Mouse (Mus musculus) neural tube, embryonic 14.5 days (tissue): ENCODE data around the gene Tubd1. TPM values are rescaled to one million over a fixed set of nuclear protein-coding genes. Genes with fewer than 3 reads are reported as not detected.
A peak's percentile ranks its signal among the peaks of the same experiment; 100 is the strongest.

Source experiments
- ATAC-seq: fragments of 200-750 bp; cut with Nextera tagmentation; 2 replicates; pipeline ENCODE4 v1.8.0; 2017; ENCODE audit warnings: low read depth, mild to moderate bottlenecking, moderate TSS enrichment, moderate library complexity
- H3K27ac ChIP-seq: fragments of 300-500 bp; sonication (generic); 2 replicates; pipeline ENCODE4 v1.5.1; 2014; ENCODE audit warnings: low read depth, mild to moderate bottlenecking, control low read depth, low read length, moderate library complexity, mixed read lengths
- H3K27me3 ChIP-seq: fragments of 300-500 bp; sonication (generic); 2 replicates; pipeline ENCODE4 v1.6.1; 2014; ENCODE audit warnings: low read length; ENCODE audit not compliant: control insufficient read depth, insufficient read depth
- H3K36me3 ChIP-seq: fragments of 300-500 bp; sonication (generic); 2 replicates; pipeline ENCODE4 v1.6.1; 2014; ENCODE audit warnings: low read length, mixed read lengths; ENCODE audit not compliant: control insufficient read depth, insufficient read depth
- H3K4me1 ChIP-seq: fragments of 300-500 bp; sonication (generic); 2 replicates; pipeline ENCODE4 v1.6.1; 2014; ENCODE audit warnings: low read length; ENCODE audit not compliant: control insufficient read depth, insufficient read depth
- H3K4me2 ChIP-seq: fragments of 300-500 bp; sonication (generic); 2 replicates; pipeline ENCODE4 v1.6.1; 2014; ENCODE audit warnings: mild to moderate bottlenecking, low read depth, low read length, control low read depth
- H3K4me3 ChIP-seq: fragments of 300-500 bp; sonication (generic); 2 replicates; pipeline ENCODE4 v1.5.1; 2014; ENCODE audit warnings: low read depth, low read length, control low read depth, mixed read lengths
- H3K9ac ChIP-seq: fragments of 300-500 bp; sonication (generic); replicated peaks from 2 replicates; pipeline ENCODE4 v1.6.1; 2014; ENCODE audit warnings: low read depth, mild to moderate bottlenecking, control low read depth, low read length, mixed read lengths
- H3K9me3 ChIP-seq: fragments of 300-500 bp; sonication (generic); 2 replicates; pipeline ENCODE4 v1.6.1; 2016; ENCODE audit warnings: low read length; ENCODE audit not compliant: control insufficient read depth
- WGBS: fragments of 180-500 bp; shearing (Covaris S2); extraction: QIAGEN DNeasy Blood & Tissue Kit; methylation state at CpG from one replicate; pipeline ENCODE4 v1.1.7; 2014; 5-methylcytosine and 5-hydroxymethylcytosine counted together
- polyA plus RNA-seq: library from polyadenylated mRNA; unstranded; fragments of >200 nt; fragmentation: Nextera tagmentation; extraction: Ambion mirVana; gene quantifications from 2 replicates; pipeline ENCODE4 v1.2.1, GENCODE M21; 2014

Gene Tubd1
- polyA plus RNA-seq, 1 experiment from 2014 or later, result 6.9 TPM

GRCm38 (mm10) chr11:86585598-86585984 is 40.8 kb downstream of the Tubd1 start:
- Histone ChIP-seq H3K27me3 (no peaks in the 10 kb centered on the region), H3K4me2 (no peak overlapping the region)
- 50% methylated on average over 3 of the region's 3 CpGs for WGBS

GRCm38 (mm10) chr11:86586177-86586867 is 41.5 kb downstream of the Tubd1 start:
- Histone ChIP-seq H3K27ac (no peak overlapping the region), H3K36me3 (0 out of 2 replicates have a peak, but pooled peaks cover 3% of the 10 kb centered on the region), H3K4me3 (no peak overlapping the region; the same call in 1 of the 2 replicates), H3K9me3 (no peaks in the 10 kb centered on the region), H3K4me1 (no peaks in the 10 kb centered on the region), H3K4me2 (peak overlapping the region; percentile 26; the same call in 1 of the 2 replicates), H3K27me3 (no peaks in the 10 kb centered on the region), H3K9ac (no peak overlapping the region)
- ATAC-seq, result no peak
- WGBS, result 27% methylated on average over 12 of the region's 12 CpGs

More at GRCm38 (mm10) chr11:86585598-86585984, 40.8 kb downstream of the Tubd1 start:
- Histone ChIP-seq H3K4me3 (no peak overlapping the region), H3K4me1 (no peaks in the 10 kb centered on the region), H3K9ac (no peak overlapping the region), H3K36me3 (0 out of 2 replicates have a peak, but pooled peaks cover 3% of the 10 kb centered on the region), H3K9me3 (no peaks in the 10 kb centered on the region), H3K27ac (no peak overlapping the region)
- ATAC-seq, result no peak

GRCm38 (mm10) chr11:86586868-86587792 is 42.3 kb downstream of the Tubd1 start:
- H3K4me3 ChIP-seq, result no peak overlapping the region; the same call in 1 of the 2 replicates

GRCm38 (mm10) chr11:86587830-86588229 is 43.0 kb downstream of the Tubd1 start:
- no peak for ATAC-seq
- H3K36me3 ChIP-seq, result 0 out of 2 replicates have a peak, but pooled peaks cover 3% of the 10 kb centered on the region
- no peak overlapping the region for H3K4me3 ChIP-seq
- H3K9me3 ChIP-seq, result no peaks in the 10 kb centered on the region
- H3K27ac ChIP-seq, result no peak overlapping the region
- H3K9ac ChIP-seq, result no peak overlapping the region
- WGBS, result 33% methylated on average over 7 of the region's 7 CpGs
- no peaks in the 10 kb centered on the region for H3K27me3 ChIP-seq
- H3K4me1 ChIP-seq, result no peaks in the 10 kb centered on the region
- no peak overlapping the region for H3K4me2 ChIP-seq

More at GRCm38 (mm10) chr11:86586868-86587792, 42.3 kb downstream of the Tubd1 start:
- Histone ChIP-seq H3K36me3 (0 out of 2 replicates have a peak, but pooled peaks cover 3% of the 10 kb centered on the region), H3K9me3 (no peaks in the 10 kb centered on the region), H3K27ac (no peak overlapping the region), H3K9ac (no peak overlapping the region), H3K27me3 (no peaks in the 10 kb centered on the region), H3K4me2 (peak overlapping the region; percentile 26; the same call in 1 of the 2 replicates), H3K4me1 (no peaks in the 10 kb centered on the region)
- WGBS, result 10% methylated on average over 15 of the region's 15 CpGs
- no peak for ATAC-seq

- 94% methylated on average over 4 of the region's 4 CpGs for WGBS
- ATAC-seq, result no peak
- H3K9me3 ChIP-seq, result no peaks in the 10 kb centered on the region
These were observed 44.0 kb downstream of the Tubd1 start for GRCm38 (mm10) chr11:86588583-86589298.

GRCm38 (mm10) chr11:86590066-86590465 is 45.3 kb downstream of the Tubd1 start:
- Histone ChIP-seq H3K9me3 (no peaks in the 10 kb centered on the region), H3K4me3 (no peak overlapping the region), H3K4me1 (0 out of 2 replicates have a peak, but pooled peaks cover 4% of the 10 kb centered on the region), H3K27ac (no peak overlapping the region), H3K36me3 (0 out of 2 replicates have a peak, but pooled peaks cover under 1% of the 10 kb centered on the region), H3K9ac (no peak overlapping the region), H3K27me3 (no peaks in the 10 kb centered on the region), H3K4me2 (no peak overlapping the region)
- WGBS, result 93% methylated on average over 4 of the region's 4 CpGs
- ATAC-seq, result no peak

More at GRCm38 (mm10) chr11:86588583-86589298, 44.0 kb downstream of the Tubd1 start:
- Histone ChIP-seq H3K27ac (no peak overlapping the region), H3K9ac (no peak overlapping the region), H3K36me3 (0 out of 2 replicates have a peak, but pooled peaks cover 3% of the 10 kb centered on the region), H3K27me3 (no peaks in the 10 kb centered on the region), H3K4me1 (0 out of 2 replicates have a peak, but pooled peaks cover 4% of the 10 kb centered on the region), H3K4me3 (no peak overlapping the region), H3K4me2 (no peak overlapping the region)

- H3K9ac ChIP-seq, result no peak overlapping the region
- no peak overlapping the region for H3K27ac ChIP-seq
- no peaks in the 10 kb centered on the region for H3K36me3 ChIP-seq
- H3K27me3 ChIP-seq, result no peaks in the 10 kb centered on the region
- no peak overlapping the region for H3K4me2 ChIP-seq
- H3K9me3 ChIP-seq, result no peaks in the 10 kb centered on the region
- 0 out of 2 replicates have a peak, but pooled peaks cover 4% of the 10 kb centered on the region for H3K4me1 ChIP-seq
- no peak overlapping the region for H3K4me3 ChIP-seq
- no peak for ATAC-seq
- WGBS, result 95% methylated on average over 10 of the region's 10 CpGs
These were observed 45.8 kb downstream of the Tubd1 start for GRCm38 (mm10) chr11:86590579-86590978.

- WGBS, result 83% methylated on average over 4 of the region's 4 CpGs
- Histone ChIP-seq H3K4me2 (no peak overlapping the region), H3K27me3 (no peaks in the 10 kb centered on the region), H3K27ac (no peak overlapping the region), H3K9me3 (no peaks in the 10 kb centered on the region), H3K9ac (no peak overlapping the region), H3K4me1 (0 out of 2 replicates have a peak, but pooled peaks cover 4% of the 10 kb centered on the region), H3K4me3 (no peak overlapping the region), H3K36me3 (no peaks in the 10 kb centered on the region)
- no peak for ATAC-seq
These were observed 46.6 kb downstream of the Tubd1 start for GRCm38 (mm10) chr11:86591301-86591845.
